Mouse (Mus musculus) cerebellum, adult 2 months (tissue): ENCODE measurements around the gene Csgalnact2.

Experiments used
- CTCF ChIP-seq: fragments of 200-500 bp; IDR thresholded peaks from 2 replicates; pipeline ENCODE4 v1.5.1; 2011; ENCODE audit warnings: low read depth, mild to moderate bottlenecking, control low read depth, low read length, moderate library complexity, borderline replicate concordance; ENCODE audit not compliant: insufficient read depth
- POLR2A ChIP-seq: fragments of 200-500 bp; IDR thresholded peaks from 2 replicates; pipeline ENCODE4 v1.6.1; 2011; ENCODE audit warnings: low read length, control low read depth, borderline replicate concordance; ENCODE audit not compliant: insufficient read depth

- TF ChIP-seq POLR2A (no peak), CTCF (no peak)
Observed at GRCm38 (mm10) chr6:118063266-118063665, 75.7 kb downstream of the Csgalnact2 start.
